Mouse (Mus musculus) C2C12 (cell line): ENCODE measurements around the gene Gstp2.

Source experiments
- CEBPB ChIP-seq: IDR thresholded peaks from one replicate; pipeline ENCODE4 v1.6.1; 2011; ENCODE audit warnings: low read depth, mild to moderate bottlenecking, control low read depth, moderate library complexity
- CTCF ChIP-seq: IDR thresholded peaks from one replicate; pipeline ENCODE4 v1.5.1; 2011; ENCODE audit not compliant: control insufficient read depth, insufficient read depth, insufficient read length
- MAX ChIP-seq: IDR thresholded peaks from one replicate; pipeline ENCODE4 v1.6.1; 2011; ENCODE audit warnings: mild to moderate bottlenecking, control low read depth
- MYOD1 ChIP-seq: IDR thresholded peaks from one replicate; pipeline ENCODE4 v1.6.1; 2011; ENCODE audit warnings: low read depth; ENCODE audit not compliant: control insufficient read depth, insufficient read length
- MYOG ChIP-seq: IDR thresholded peaks from one replicate; pipeline ENCODE4 v1.6.1; 2011; ENCODE audit not compliant: control insufficient read depth, insufficient read length; ENCODE audit errors: extremely low read depth
- USF1 ChIP-seq: IDR thresholded peaks from one replicate; pipeline ENCODE4 v1.6.1; 2011; ENCODE audit warnings: low read depth, mild to moderate bottlenecking, control low read depth, moderate library complexity

- TF ChIP-seq CTCF (no peak), MYOD1 (peak; percentile 89), CEBPB (peak; percentile 97), MAX (peak; percentile 11), MYOG (no peak), USF1 (no peak)
Observed at GRCm38 (mm10) chr19:4092750-4093149, 46.9 kb upstream of the Gstp2 start.
